Mouse (Mus musculus) stomach, embryonic 14.5 days (tissue): ENCODE results near the gene Plscr5. TPM values are rescaled to one million over a fixed set of nuclear protein-coding genes. Genes with fewer than 3 reads are reported as not detected.

Experiments used
- ATAC-seq: fragments of 200-750 bp; cut with Nextera tagmentation; 2 replicates; pipeline ENCODE4 v1.8.0; 2017; ENCODE audit warnings: low read depth, moderate TSS enrichment; ENCODE audit not compliant: insufficient number of reproducible peaks, insufficient read depth, low FRiP score
- H3K27ac ChIP-seq: fragments of 300-500 bp; sonication (generic); 2 replicates; pipeline ENCODE4 v1.5.1; 2014; ENCODE audit warnings: mild to moderate bottlenecking, low read length, moderate library complexity, mixed read lengths
- H3K27me3 ChIP-seq: fragments of 300-500 bp; sonication (generic); 2 replicates; pipeline ENCODE4 v1.6.1; 2014; ENCODE audit warnings: low read length, control low read depth, mixed read lengths; ENCODE audit not compliant: control insufficient read depth, insufficient read depth
- H3K36me3 ChIP-seq: fragments of 300-500 bp; sonication (generic); 2 replicates; pipeline ENCODE4 v1.6.1; 2014; ENCODE audit warnings: mild to moderate bottlenecking, control low read depth, low read length, moderate library complexity, mixed read lengths; ENCODE audit not compliant: control insufficient read depth, insufficient read depth
- H3K4me1 ChIP-seq: fragments of 300-500 bp; sonication (generic); 2 replicates; pipeline ENCODE4 v1.6.1; 2014; ENCODE audit warnings: low read length, control low read depth, mixed read lengths; ENCODE audit not compliant: control insufficient read depth, insufficient read depth
- H3K4me2 ChIP-seq: fragments of 300-500 bp; sonication (generic); replicated peaks from 2 replicates; pipeline ENCODE4 v1.6.1; 2014; ENCODE audit warnings: low read depth, low read length, control low read depth
- H3K4me3 ChIP-seq: fragments of 300-500 bp; sonication (generic); 2 replicates; pipeline ENCODE4 v1.5.1; 2014; ENCODE audit warnings: low read depth, low read length, control low read depth
- H3K9ac ChIP-seq: fragments of 300-500 bp; sonication (generic); replicated peaks from 2 replicates; pipeline ENCODE4 v1.6.1; 2014; ENCODE audit warnings: low read depth, mild to moderate bottlenecking, control low read depth, low read length, moderate library complexity, mixed read lengths
- H3K9me3 ChIP-seq: fragments of 300-500 bp; sonication (generic); 2 replicates; pipeline ENCODE4 v1.6.1; 2016; ENCODE audit warnings: low read depth, low read length, control low read depth; ENCODE audit not compliant: control insufficient read depth
- WGBS: fragments of 180-500 bp; shearing (Covaris S2); extraction: QIAGEN DNeasy Blood & Tissue Kit; methylation state at CpG from one replicate; pipeline ENCODE4 v1.1.7; 2014; 5-methylcytosine and 5-hydroxymethylcytosine counted together
- polyA plus RNA-seq: library from polyadenylated mRNA; unstranded; fragments of >200 nt; fragmentation: Nextera tagmentation; extraction: Ambion mirVana; gene quantifications from 2 replicates; pipeline ENCODE4 v1.2.1, GENCODE M21; 2014

The Plscr5 gene
- polyA plus RNA-seq, 1 experiment from 2014 or later: 0.27 TPM

- H3K4me2 ChIP-seq: no peak overlapping the region
- no peak for ATAC-seq
- H3K9ac ChIP-seq: no peak overlapping the region
- no peaks in the 10 kb centered on the region for H3K27me3 ChIP-seq
- no peak overlapping the region for H3K4me3 ChIP-seq
- no peaks in the 10 kb centered on the region for H3K4me1 ChIP-seq
- no peak overlapping the region for H3K27ac ChIP-seq
- no peaks in the 10 kb centered on the region for H3K9me3 ChIP-seq
- no peaks in the 10 kb centered on the region for H3K36me3 ChIP-seq
- WGBS: 37% methylated on average over 3 of the region's 3 CpGs
These were observed 27.4 kb downstream of the Plscr5 start for GRCm38 (mm10) chr9:92220151-92220550.

GRCm38 (mm10) chr9:92221480-92221879, 28.7 kb downstream of the Plscr5 start:
- Histone ChIP-seq H3K4me2 (no peak overlapping the region), H3K4me3 (no peak overlapping the region), H3K27me3 (no peaks in the 10 kb centered on the region), H3K9ac (no peak overlapping the region), H3K9me3 (no peaks in the 10 kb centered on the region), H3K4me1 (no peaks in the 10 kb centered on the region), H3K36me3 (no peaks in the 10 kb centered on the region), H3K27ac (no peak overlapping the region)
- no peak for ATAC-seq

- Histone ChIP-seq H3K4me3 (no peak overlapping the region), H3K27ac (no peak overlapping the region), H3K9ac (no peak overlapping the region), H3K4me1 (no peaks in the 10 kb centered on the region), H3K9me3 (no peaks in the 10 kb centered on the region), H3K27me3 (no peaks in the 10 kb centered on the region), H3K4me2 (no peak overlapping the region), H3K36me3 (no peaks in the 10 kb centered on the region)
- 97% methylated on average over 1 of the region's 1 CpGs for WGBS
- ATAC-seq: no peak
These were observed 32.0 kb downstream of the Plscr5 start for GRCm38 (mm10) chr9:92224598-92225231.

DNA sequence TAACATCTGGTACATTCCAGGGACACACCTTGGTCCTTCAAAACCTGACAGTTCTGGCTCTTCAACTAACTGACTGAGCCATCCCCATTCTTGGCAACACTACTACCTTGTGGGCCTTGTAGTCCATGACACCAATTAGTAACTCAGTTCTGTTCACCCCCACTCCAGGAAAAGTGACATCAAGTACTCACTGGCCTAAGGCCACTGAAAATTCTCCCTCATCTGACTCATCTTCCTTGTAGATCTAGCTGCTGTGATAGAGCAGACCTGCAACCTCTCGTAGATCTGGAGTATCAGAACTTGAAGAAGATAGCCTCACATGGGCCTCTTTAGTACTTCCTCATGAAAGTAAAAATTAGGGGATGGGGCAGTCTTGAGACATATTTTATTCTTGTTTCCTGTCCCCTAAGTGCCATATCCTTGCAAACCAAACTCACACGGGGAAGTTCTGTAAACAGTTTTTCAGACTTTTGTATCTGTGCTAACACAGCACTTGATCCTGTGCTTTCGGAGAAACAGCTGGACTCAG, 33.5 kb downstream of the Plscr5 start:
- Histone ChIP-seq H3K4me3 (no peak overlapping the region), H3K4me2 (no peak overlapping the region), H3K27me3 (no peaks in the 10 kb centered on the region), H3K9me3 (no peaks in the 10 kb centered on the region), H3K36me3 (no peaks in the 10 kb centered on the region), H3K27ac (no peak overlapping the region), H3K9ac (no peak overlapping the region), H3K4me1 (no peaks in the 10 kb centered on the region)
- no peak for ATAC-seq
- 59% methylated on average over 3 of the region's 3 CpGs for WGBS

DNA sequence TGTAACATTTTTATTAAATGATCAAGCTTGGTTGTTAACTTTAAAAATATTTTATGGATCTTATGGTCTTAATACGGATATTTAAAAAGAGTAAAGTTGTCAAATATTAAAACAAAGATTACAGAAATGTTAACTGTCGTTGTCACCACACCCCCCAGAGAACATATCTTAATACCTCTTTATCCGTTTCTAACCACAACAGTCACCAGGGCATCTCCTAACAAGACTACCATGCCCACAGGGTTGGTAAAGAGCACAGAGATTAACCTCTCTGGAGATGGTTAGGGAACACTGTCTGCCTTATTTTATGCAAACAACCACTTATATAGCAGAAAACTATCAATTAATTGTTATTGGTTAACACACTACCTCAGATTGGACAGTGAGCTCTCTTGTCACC, 34.1 kb downstream of the Plscr5 start:
- H3K4me3 ChIP-seq: no peak overlapping the region
- H3K27me3 ChIP-seq: no peaks in the 10 kb centered on the region
- H3K36me3 ChIP-seq: no peaks in the 10 kb centered on the region
- H3K9ac ChIP-seq: no peak overlapping the region
- no peak for ATAC-seq
- WGBS: 75% methylated on average over 3 of the region's 3 CpGs
- H3K9me3 ChIP-seq: no peaks in the 10 kb centered on the region
- no peak overlapping the region for H3K27ac ChIP-seq
- no peak overlapping the region for H3K4me2 ChIP-seq
- H3K4me1 ChIP-seq: no peaks in the 10 kb centered on the region

DNA sequence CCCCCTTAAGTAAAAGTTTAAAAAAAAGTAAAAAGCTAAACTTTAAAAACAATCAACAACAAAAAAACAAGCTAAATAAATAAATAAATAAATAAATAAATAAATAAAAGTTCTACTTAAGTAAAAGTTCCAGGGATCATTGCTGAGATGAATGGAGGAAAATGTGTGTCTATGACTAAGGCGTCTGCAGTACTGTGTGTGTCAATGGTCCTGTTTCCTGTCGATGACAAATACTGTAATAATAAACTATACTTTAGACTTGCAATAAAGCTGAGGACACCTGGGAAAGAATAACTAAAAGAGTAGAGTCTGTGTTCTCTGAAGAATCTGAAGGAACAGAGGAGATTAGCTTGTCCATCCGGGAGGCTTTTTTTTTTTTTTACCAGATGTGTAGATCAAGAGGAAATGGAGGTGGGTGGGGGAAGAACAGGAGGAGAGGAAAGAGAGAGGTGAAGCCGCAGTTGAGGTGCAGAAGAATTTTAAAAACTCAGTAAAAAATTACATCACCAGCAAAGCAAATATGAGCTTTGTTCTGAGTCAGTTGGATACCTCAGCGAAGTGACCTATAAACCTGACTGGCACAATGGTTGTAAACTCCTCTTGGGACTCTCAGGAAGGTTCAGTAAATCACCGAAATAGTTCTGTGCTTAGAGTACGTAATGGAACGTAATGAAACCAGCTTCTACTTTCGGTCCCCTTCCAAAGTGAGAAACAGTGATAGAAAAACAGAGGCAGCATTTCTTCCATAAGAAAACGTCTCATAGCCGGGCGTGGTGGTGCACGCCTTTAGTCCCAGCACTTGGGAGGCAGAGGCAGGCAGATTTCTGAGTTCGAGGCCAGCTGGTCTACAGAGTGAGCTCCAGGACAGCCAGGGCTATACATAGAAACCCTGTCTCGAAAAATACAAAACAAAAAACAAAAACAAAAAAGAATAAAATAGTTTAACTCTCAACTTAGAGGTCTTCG, 36.4 kb downstream of the Plscr5 start:
- WGBS: 80% methylated on average over 16 of the region's 16 CpGs

GRCm38 (mm10) chr9:92229833-92230205, 37.1 kb downstream of the Plscr5 start:
- no peaks in the 10 kb centered on the region for H3K9me3 ChIP-seq
- no peak overlapping the region for H3K4me3 ChIP-seq
- H3K9ac ChIP-seq: no peak overlapping the region
- H3K4me1 ChIP-seq: no peaks in the 10 kb centered on the region
- no peaks in the 10 kb centered on the region for H3K27me3 ChIP-seq
- WGBS: 41% methylated on average over 2 of the region's 2 CpGs
- H3K36me3 ChIP-seq: no peaks in the 10 kb centered on the region
- ATAC-seq: no peak
- no peak overlapping the region for H3K4me2 ChIP-seq
- no peak overlapping the region for H3K27ac ChIP-seq

More for the DNA sequence above, 36.4 kb downstream of the Plscr5 start:
- Histone ChIP-seq H3K27ac (no peak overlapping the region), H3K27me3 (no peaks in the 10 kb centered on the region), H3K4me3 (no peak overlapping the region), H3K4me1 (no peaks in the 10 kb centered on the region), H3K4me2 (no peak overlapping the region), H3K9ac (no peak overlapping the region), H3K36me3 (no peaks in the 10 kb centered on the region), H3K9me3 (no peaks in the 10 kb centered on the region)
- ATAC-seq: no peak

DNA sequence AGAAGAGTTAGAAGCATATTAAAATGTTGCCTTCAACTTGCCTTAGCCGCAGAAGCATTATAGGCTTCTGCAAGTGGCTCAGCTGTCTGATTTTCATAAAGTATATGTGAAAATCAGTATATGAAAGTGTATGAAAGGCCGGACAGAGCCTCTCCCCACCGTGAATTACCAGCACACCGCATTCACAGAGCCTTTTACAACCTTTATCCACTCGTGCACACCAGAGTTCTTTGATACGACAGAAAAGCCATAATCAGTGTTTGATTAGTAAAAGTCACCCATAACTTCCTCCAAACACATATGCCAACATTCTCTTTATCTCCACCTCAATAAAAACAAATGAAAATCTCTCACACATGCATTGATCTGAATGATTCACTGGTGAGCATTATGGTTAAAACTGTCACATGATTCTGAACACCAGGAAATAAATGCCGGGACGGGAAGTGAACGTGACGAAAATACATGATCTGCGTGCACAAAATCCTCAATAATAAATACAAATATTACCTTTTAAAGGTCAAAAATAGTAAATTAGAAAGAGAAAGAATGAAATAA, 42.2 kb downstream of the Plscr5 start:
- Histone ChIP-seq H3K27ac (no peak overlapping the region), H3K27me3 (no peaks in the 10 kb centered on the region), H3K9me3 (no peaks in the 10 kb centered on the region), H3K4me3 (no peak overlapping the region), H3K9ac (no peak overlapping the region), H3K4me2 (no peak overlapping the region), H3K4me1 (no peaks in the 10 kb centered on the region), H3K36me3 (no peaks in the 10 kb centered on the region)
- no peak for ATAC-seq
- 87% methylated on average over 11 of the region's 11 CpGs for WGBS
